Mouse (Mus musculus) liver, embryonic 16.5 days (tissue): ENCODE data around the gene Ank2. TPM values are rescaled to one million over a fixed set of nuclear protein-coding genes. Genes with fewer than 3 reads are reported as not detected.

Source experiments
- ATAC-seq: fragments of 200-750 bp; cut with Nextera tagmentation; 2 replicates; pipeline ENCODE4 v1.8.0; 2017; ENCODE audit warnings: low read depth, mild to moderate bottlenecking, moderate number of reproducible peaks, moderate library complexity
- H3K27ac ChIP-seq: fragments of 300-500 bp; sonication (generic); 2 replicates; pipeline ENCODE4 v1.5.1; 2014; ENCODE audit warnings: mild to moderate bottlenecking, low read length
- H3K27me3 ChIP-seq: fragments of 300-500 bp; sonication (generic); 2 replicates; pipeline ENCODE4 v1.6.1; 2014; ENCODE audit warnings: low read depth, low read length, mixed read lengths; ENCODE audit not compliant: control insufficient read depth, insufficient read depth
- H3K36me3 ChIP-seq: fragments of 300-500 bp; sonication (generic); 2 replicates; pipeline ENCODE4 v1.6.1; 2014; ENCODE audit warnings: mild to moderate bottlenecking; ENCODE audit not compliant: control insufficient read depth, insufficient read depth
- H3K4me1 ChIP-seq: fragments of 300-500 bp; sonication (generic); 2 replicates; pipeline ENCODE4 v1.6.1; 2014; ENCODE audit warnings: low read depth, low read length, mixed read lengths; ENCODE audit not compliant: control insufficient read depth
- H3K4me2 ChIP-seq: fragments of 300-500 bp; sonication (generic); 2 replicates; pipeline ENCODE4 v1.6.1; 2014; ENCODE audit warnings: low read depth, low read length, mixed read lengths
- H3K4me3 ChIP-seq: fragments of 300-500 bp; sonication (generic); 2 replicates; pipeline ENCODE4 v1.5.1; 2014; ENCODE audit warnings: low read depth, mild to moderate bottlenecking, low read length
- H3K9ac ChIP-seq: fragments of 300-500 bp; sonication (generic); 2 replicates; pipeline ENCODE4 v1.6.1; 2014; ENCODE audit warnings: low read depth, low read length
- H3K9me3 ChIP-seq: fragments of 300-500 bp; sonication (generic); replicated peaks from 2 replicates; pipeline ENCODE4 v1.6.1; 2016; ENCODE audit warnings: low read length; ENCODE audit not compliant: control insufficient read depth
- WGBS: fragments of 180-500 bp; shearing (Covaris S2); extraction: QIAGEN DNeasy Blood & Tissue Kit; methylation state at CpG from one replicate; pipeline ENCODE4 v1.1.7; 2014; ENCODE audit not compliant: insufficient replicate concordance; 5-methylcytosine and 5-hydroxymethylcytosine counted together
- polyA plus RNA-seq: library from polyadenylated mRNA; unstranded; fragments of >200 nt; fragmentation: Nextera tagmentation; extraction: Ambion mirVana; gene quantifications from 2 replicates; pipeline ENCODE4 v1.2.1, GENCODE M21; 2015

Ank2 gene
- polyA plus RNA-seq, 1 experiment from 2014 or later, result 10.4 TPM

- 47% methylated on average over 5 of the region's 5 CpGs for WGBS
- H3K4me3 ChIP-seq, result no peak overlapping the region
Observed at GRCm38 (mm10) chr3:127137508-127137907, 361.6 kb downstream of the Ank2 start.

GRCm38 (mm10) chr3:127134062-127134461 lies 365.1 kb downstream of the Ank2 start:
- no peak overlapping the region for H3K27ac ChIP-seq
- no peaks in the 10 kb centered on the region for H3K9me3 ChIP-seq
- H3K27me3 ChIP-seq, result no peaks in the 10 kb centered on the region
- ATAC-seq, result no peak
- 54% methylated on average over 2 of the region's 2 CpGs for WGBS
- no peaks in the 10 kb centered on the region for H3K36me3 ChIP-seq
- no peak overlapping the region for H3K4me3 ChIP-seq
- H3K4me1 ChIP-seq, result no peaks in the 10 kb centered on the region
- no peak overlapping the region for H3K9ac ChIP-seq
- H3K4me2 ChIP-seq, result no peak overlapping the region

More at GRCm38 (mm10) chr3:127137508-127137907, 361.6 kb downstream of the Ank2 start:
- Histone ChIP-seq H3K36me3 (no peaks in the 10 kb centered on the region), H3K27me3 (no peaks in the 10 kb centered on the region), H3K9ac (no peak overlapping the region), H3K4me1 (no peaks in the 10 kb centered on the region), H3K27ac (no peak overlapping the region), H3K4me2 (no peak overlapping the region), H3K9me3 (no peaks in the 10 kb centered on the region)
- no peak for ATAC-seq

GRCm38 (mm10) chr3:127131048-127131447 lies 368.1 kb downstream of the Ank2 start:
- 66% methylated on average over 3 of the region's 3 CpGs for WGBS
- ATAC-seq, result no peak

GRCm38 (mm10) chr3:127130167-127130770 lies 368.9 kb downstream of the Ank2 start:
- H3K27ac ChIP-seq, result no peak overlapping the region
- no peaks in the 10 kb centered on the region for H3K36me3 ChIP-seq
- 72% methylated on average over 12 of the region's 12 CpGs for WGBS
- no peaks in the 10 kb centered on the region for H3K27me3 ChIP-seq
- ATAC-seq, result no peak
- no peak overlapping the region for H3K4me3 ChIP-seq
- H3K4me2 ChIP-seq, result no peak overlapping the region
- no peaks in the 10 kb centered on the region for H3K4me1 ChIP-seq
- H3K9me3 ChIP-seq, result no peaks in the 10 kb centered on the region
- H3K9ac ChIP-seq, result no peak overlapping the region

More at GRCm38 (mm10) chr3:127131048-127131447, 368.1 kb downstream of the Ank2 start:
- no peaks in the 10 kb centered on the region for H3K4me1 ChIP-seq
- no peak overlapping the region for H3K27ac ChIP-seq
- no peak overlapping the region for H3K4me3 ChIP-seq
- no peak overlapping the region for H3K9ac ChIP-seq
- no peaks in the 10 kb centered on the region for H3K36me3 ChIP-seq
- no peaks in the 10 kb centered on the region for H3K27me3 ChIP-seq
- H3K9me3 ChIP-seq, result no peaks in the 10 kb centered on the region
- no peak overlapping the region for H3K4me2 ChIP-seq

GRCm38 (mm10) chr3:127129750-127130149 lies 369.4 kb downstream of the Ank2 start:
- no peaks in the 10 kb centered on the region for H3K9me3 ChIP-seq

GRCm38 (mm10) chr3:127127611-127128010 lies 371.5 kb downstream of the Ank2 start:
- H3K4me2 ChIP-seq, result no peak overlapping the region
- ATAC-seq, result no peak
- no peaks in the 10 kb centered on the region for H3K9me3 ChIP-seq
- no peaks in the 10 kb centered on the region for H3K4me1 ChIP-seq
- no peaks in the 10 kb centered on the region for H3K36me3 ChIP-seq
- H3K9ac ChIP-seq, result no peak overlapping the region
- H3K27ac ChIP-seq, result no peak overlapping the region
- H3K27me3 ChIP-seq, result no peaks in the 10 kb centered on the region
- H3K4me3 ChIP-seq, result no peak overlapping the region
- WGBS, result 34% methylated on average over 1 of the region's 1 CpGs

More at GRCm38 (mm10) chr3:127129750-127130149, 369.4 kb downstream of the Ank2 start:
- Histone ChIP-seq H3K4me1 (no peaks in the 10 kb centered on the region), H3K36me3 (no peaks in the 10 kb centered on the region), H3K27me3 (no peaks in the 10 kb centered on the region), H3K4me2 (no peak overlapping the region), H3K9ac (no peak overlapping the region), H3K27ac (no peak overlapping the region), H3K4me3 (no peak overlapping the region)
- ATAC-seq, result no peak
- whole genome bisulfite sequencing, result 14% methylated on average over 1 of the region's 1 CpGs

- ATAC-seq, result no peak
- H3K4me1 ChIP-seq, result no peaks in the 10 kb centered on the region
- H3K9me3 ChIP-seq, result no peaks in the 10 kb centered on the region
- 47% methylated on average over 3 of the region's 3 CpGs for WGBS
- no peak overlapping the region for H3K27ac ChIP-seq
- no peak overlapping the region for H3K9ac ChIP-seq
- no peak overlapping the region for H3K4me3 ChIP-seq
- no peaks in the 10 kb centered on the region for H3K36me3 ChIP-seq
- H3K4me2 ChIP-seq, result no peak overlapping the region
- H3K27me3 ChIP-seq, result no peaks in the 10 kb centered on the region
Observed at GRCm38 (mm10) chr3:127126220-127126619, 372.9 kb downstream of the Ank2 start.

GRCm38 (mm10) chr3:127124375-127124993 lies 374.7 kb downstream of the Ank2 start:
- 60% methylated on average over 10 of the region's 10 CpGs for WGBS
- Histone ChIP-seq H3K9me3 (no peaks in the 10 kb centered on the region), H3K4me1 (no peaks in the 10 kb centered on the region), H3K4me3 (peak overlapping the region; percentile 30), H3K27me3 (no peaks in the 10 kb centered on the region), H3K9ac (peak overlapping the region; percentile 24; the same call in 1 of the 2 replicates), H3K36me3 (no peaks in the 10 kb centered on the region), H3K27ac (peak overlapping the region; percentile 88), H3K4me2 (peak overlapping the region; percentile 42)
- peak; percentile 69 for ATAC-seq

- 23% methylated on average over 8 of the region's 8 CpGs for WGBS
- peak overlapping the region; percentile 88 for H3K27ac ChIP-seq
- no peaks in the 10 kb centered on the region for H3K36me3 ChIP-seq
- H3K4me2 ChIP-seq, result peak overlapping the region; percentile 42
- H3K9me3 ChIP-seq, result no peaks in the 10 kb centered on the region
- no peak overlapping the region for H3K9ac ChIP-seq
- peak; percentile 78 for ATAC-seq
- peak overlapping the region; percentile 26 for H3K4me3 ChIP-seq
- H3K4me1 ChIP-seq, result no peaks in the 10 kb centered on the region
- H3K27me3 ChIP-seq, result no peaks in the 10 kb centered on the region
Observed at GRCm38 (mm10) chr3:127123376-127123775, 375.8 kb downstream of the Ank2 start.
